Mouse (Mus musculus): Measurements from ENCODE around the gene Pitpnm1. TPM values are rescaled to one million over a fixed set of nuclear protein-coding genes. Genes with fewer than 3 reads are reported as not detected.

Pitpnm1 gene
- total and polyA plus RNA-seq, 3 experiments: 25.3 to 51.2 TPM; not detected in 1

- H3K9me3 ChIP-seq (replicated peaks; ENCODE audit: insufficient read depth, low read length): no peaks in the 10 kb centered on the region
- no peak for DNase-seq (ENCODE audit: low read depth, low spot score)
- no peak overlapping the region for H3K9ac ChIP-seq (ENCODE audit: control insufficient read depth, low read depth, low read length, poor library complexity, severe bottlenecking)
- peaks cover 1 to 5% of the 10 kb centered on the region in 2 experiments; a peak in 2 of 4 replicates for H3K36me3 ChIP-seq (ENCODE audit: control insufficient read depth in 1 of 2, insufficient read depth in 2 of 2, low read length in 2 of 2)
- H3K79me2 ChIP-seq (ENCODE audit: control insufficient read depth, insufficient read depth, low read length, poor library complexity): peaks cover 15% of the 10 kb centered on the region
- H3K4me1 ChIP-seq (ENCODE audit: control insufficient read depth in 1 of 2, insufficient read depth in 2 of 2, low read length in 2 of 2): peaks cover 9 to 22% of the 10 kb centered on the region in 2 experiments; a peak in 3 of 4 replicates
- no peaks in the 10 kb centered on the region for H3K27me3 ChIP-seq (ENCODE audit: control insufficient read depth in 1 of 2, insufficient read depth in 2 of 2, low read length in 2 of 2)
- no peak overlapping the region for H3K4me3 ChIP-seq (ENCODE audit: control insufficient read depth in 1 of 2, insufficient read depth in 1 of 2, low read depth in 2 of 2, low read length in 2 of 2)
- no peak overlapping the region for H3K27ac ChIP-seq (ENCODE audit: control insufficient read depth, low read depth, low read length)
- TF ChIP-seq BHLHE40 (IDR thresholded peaks at IDR 0.05; ENCODE audit: borderline replicate concordance, low read depth, low read length): no peak
- TF ChIP-seq MEF2A (IDR thresholded peaks at IDR 0.05; ENCODE audit: extremely low read depth, insufficient replicate concordance, low read depth, low read length, poor library complexity, severe bottlenecking): no peak
- TF ChIP-seq RAD21 (IDR thresholded peaks at IDR 0.05; ENCODE audit: low read depth, low read length): no peak
- no peak for TF ChIP-seq CTCF (IDR thresholded peaks at IDR 0.05 in 2 of 3, conservative IDR thresholded peaks at IDR 0.05 in 1 of 3; ENCODE audit: control insufficient read depth in 1 of 3, insufficient read depth in 1 of 3, low read depth in 2 of 3, low read length in 3 of 3, poor library complexity in 1 of 3, severe bottlenecking in 1 of 3)
- TF ChIP-seq GABPA (IDR thresholded peaks at IDR 0.05; ENCODE audit: low read depth, low read length): no peak
- no peak for TF ChIP-seq SIN3A (IDR thresholded peaks at IDR 0.05; ENCODE audit: low read length)
- TF ChIP-seq GATA1 (IDR thresholded peaks at IDR 0.05; ENCODE audit: low read depth, low read length): no peak
Observed at GRCm38 (mm10) chr19:4150567-4151487, 51.0 kb downstream of the Pitpnm1 start.

GRCm38 (mm10) chr19:4151488-4151860 lies 51.7 kb downstream of the Pitpnm1 start:
- H3K9me3 ChIP-seq (replicated peaks; ENCODE audit: insufficient read depth, low read length): no peaks in the 10 kb centered on the region
- peaks cover 1 to 5% of the 10 kb centered on the region in 2 experiments; a peak in 2 of 4 replicates for H3K36me3 ChIP-seq (ENCODE audit: control insufficient read depth in 1 of 2, insufficient read depth in 2 of 2, low read length in 2 of 2)
- no peak for TF ChIP-seq EP300 (IDR thresholded peaks at IDR 0.05; ENCODE audit: low read depth in 1 of 2, low read length in 2 of 2)
- no peak for TF ChIP-seq MXI1 (IDR thresholded peaks at IDR 0.05; ENCODE audit: low read depth, low read length)
- no peak for TF ChIP-seq UBTF (IDR thresholded peaks at IDR 0.05; ENCODE audit: borderline replicate concordance, insufficient read depth, low read depth, low read length)
- TF ChIP-seq POLR2AphosphoS2 (IDR thresholded peaks at IDR 0.05; ENCODE audit: low read length): no peak
- no peak for TF ChIP-seq JUND (IDR thresholded peaks at IDR 0.05; ENCODE audit: low read depth, low read length)
- no peak for TF ChIP-seq USF2 (IDR thresholded peaks at IDR 0.05; ENCODE audit: borderline replicate concordance in 1 of 2, insufficient read depth in 1 of 2, low read depth in 1 of 2, low read length in 2 of 2)
- no peak for TF ChIP-seq ZNF384 (IDR thresholded peaks at IDR 0.05; ENCODE audit: low read depth, low read length)
- H3K27ac ChIP-seq (ENCODE audit: control insufficient read depth, low read depth, low read length): no peak overlapping the region
- H3K79me2 ChIP-seq (ENCODE audit: control insufficient read depth, insufficient read depth, low read length, poor library complexity): peaks cover 15% of the 10 kb centered on the region
- no peak overlapping the region for H3K9ac ChIP-seq (ENCODE audit: control insufficient read depth, low read depth, low read length, poor library complexity, severe bottlenecking)
- H3K4me3 ChIP-seq (ENCODE audit: control insufficient read depth in 1 of 2, insufficient read depth in 1 of 2, low read depth in 2 of 2, low read length in 2 of 2): no peak overlapping the region
- H3K4me1 ChIP-seq (ENCODE audit: control insufficient read depth in 1 of 2, insufficient read depth in 2 of 2, low read length in 2 of 2): peaks cover 9 to 22% of the 10 kb centered on the region in 2 experiments; a peak in 3 of 4 replicates
- no peaks in the 10 kb centered on the region for H3K27me3 ChIP-seq (ENCODE audit: control insufficient read depth in 1 of 2, insufficient read depth in 2 of 2, low read length in 2 of 2)
- no peak for DNase-seq (ENCODE audit: low read depth, low spot score)
